Mouse (Mus musculus) embryonic facial prominence, embryonic 15.5 days (tissue): ENCODE data around the gene 2410002F23Rik. TPM values are rescaled to one million over a fixed set of nuclear protein-coding genes. Genes with fewer than 3 reads are reported as not detected.
A peak's percentile ranks its signal among the peaks of the same experiment; 100 is the strongest.
"Not testable (repeated sequence)": the region's sequence is repeated elsewhere in the genome, so short reads cannot be mapped to it uniquely, and the experiment has no call there.

Experiments used
- ATAC-seq: fragments of 200-750 bp; cut with Nextera tagmentation; 2 replicates; pipeline ENCODE4 v1.8.0; 2017; ENCODE audit warnings: low read depth, moderate TSS enrichment; ENCODE audit not compliant: insufficient number of reproducible peaks, low FRiP score, low TSS enrichment
- H3K27ac ChIP-seq: fragments of 300-500 bp; sonication (generic); replicated peaks from 2 replicates; pipeline ENCODE4 v1.5.1; 2015; ENCODE audit warnings: mild to moderate bottlenecking, inconsistent platforms
- H3K27me3 ChIP-seq: fragments of 300-500 bp; sonication (generic); 2 replicates; pipeline ENCODE4 v1.6.1; 2015; ENCODE audit warnings: inconsistent platforms
- H3K36me3 ChIP-seq: fragments of 300-500 bp; sonication (generic); 2 replicates; pipeline ENCODE4 v1.6.1; 2015; ENCODE audit warnings: mild to moderate bottlenecking, inconsistent platforms
- H3K4me1 ChIP-seq: fragments of 300-500 bp; sonication (generic); 2 replicates; pipeline ENCODE4 v1.6.1; 2015; ENCODE audit warnings: inconsistent platforms
- H3K4me2 ChIP-seq: fragments of 300-500 bp; sonication (generic); replicated peaks from 2 replicates; pipeline ENCODE4 v1.6.1; 2015; ENCODE audit warnings: mild to moderate bottlenecking, inconsistent platforms
- H3K4me3 ChIP-seq: fragments of 300-500 bp; sonication (generic); replicated peaks from 2 replicates; pipeline ENCODE4 v1.5.1; 2015; ENCODE audit warnings: mild to moderate bottlenecking, inconsistent platforms
- H3K9ac ChIP-seq: fragments of 300-500 bp; sonication (generic); 2 replicates; pipeline ENCODE4 v1.6.1; 2015; ENCODE audit warnings: inconsistent platforms
- H3K9me3 ChIP-seq: fragments of 300-500 bp; sonication (generic); replicated peaks from 2 replicates; pipeline ENCODE4 v1.6.1; 2016; ENCODE audit warnings: inconsistent platforms
- WGBS: fragments of 180-500 bp; shearing (Covaris S2); methylation state at CpG from one replicate; pipeline ENCODE4 v1.1.7; 2015; 5-methylcytosine and 5-hydroxymethylcytosine counted together
- polyA plus RNA-seq: library from polyadenylated mRNA; unstranded; fragments of >200 nt; fragmentation: Nextera tagmentation; extraction: Ambion mirVana; gene quantifications from 2 replicates; pipeline ENCODE4 v1.2.1, GENCODE M21; 2015

The 2410002F23Rik gene
- polyA plus RNA-seq, 1 experiment from 2014 or later, result 162 TPM

- ATAC-seq, result no peak
- WGBS, result 60% methylated on average over 2 of the region's 2 CpGs
- peaks cover 8% of the 10 kb centered on the region for H3K4me1 ChIP-seq
- no peaks in the 10 kb centered on the region for H3K36me3 ChIP-seq
- no peak overlapping the region for H3K4me3 ChIP-seq
- no peak overlapping the region for H3K27ac ChIP-seq
- no peak overlapping the region for H3K4me2 ChIP-seq
- no peaks in the 10 kb centered on the region for H3K9me3 ChIP-seq
- no peak overlapping the region for H3K9ac ChIP-seq
- H3K27me3 ChIP-seq, result no peaks in the 10 kb centered on the region
Measured at GRCm38 (mm10) chr7:44241163-44241562, 5.4 kb upstream of the 2410002F23Rik start.

- Histone ChIP-seq H3K27me3 (no peaks in the 10 kb centered on the region), H3K4me2 (no peak overlapping the region), H3K4me1 (peaks cover 20% of the 10 kb centered on the region), H3K4me3 (no peak overlapping the region), H3K9me3 (no peaks in the 10 kb centered on the region), H3K9ac (no peak overlapping the region), H3K36me3 (peaks cover 8% of the 10 kb centered on the region; the same call in 1 of the 2 replicates), H3K27ac (no peak overlapping the region)
- no peak for ATAC-seq
- WGBS, result 42% methylated on average over 1 of the region's 1 CpGs
Measured at GRCm38 (mm10) chr7:44244080-44244479, 2.4 kb upstream of the 2410002F23Rik start.

- H3K4me3 ChIP-seq, result peak overlapping the region; percentile 97
- peak overlapping the region; percentile 96 for H3K27ac ChIP-seq
- H3K4me1 ChIP-seq, result peaks cover 34% of the 10 kb centered on the region
- peak overlapping the region; percentile 62 for H3K4me2 ChIP-seq
- no peak for ATAC-seq
- WGBS, result 0% methylated on average over 23 of the region's 23 CpGs
- no peaks in the 10 kb centered on the region for H3K27me3 ChIP-seq
- no peaks in the 10 kb centered on the region for H3K9me3 ChIP-seq
- H3K36me3 ChIP-seq, result peaks cover 28% of the 10 kb centered on the region
- H3K9ac ChIP-seq, result peak overlapping the region; percentile 91
Measured at GRCm38 (mm10) chr7:44246984-44247470, 505 bp downstream of the 2410002F23Rik start.

- Histone ChIP-seq H3K4me2 (peak overlapping the region; percentile 62), H3K36me3 (peaks cover 38% of the 10 kb centered on the region), H3K9me3 (no peaks in the 10 kb centered on the region), H3K9ac (peak overlapping the region; percentile 91; the same call in 1 of the 2 replicates), H3K27ac (no peak overlapping the region), H3K4me3 (peak overlapping the region; percentile 97), H3K27me3 (no peaks in the 10 kb centered on the region), H3K4me1 (peaks cover 34% of the 10 kb centered on the region)
- WGBS, result 86% methylated on average over 2 of the region's 2 CpGs
- ATAC-seq, result no peak
Measured at GRCm38 (mm10) chr7:44247971-44248370, 1.4 kb downstream of the 2410002F23Rik start.

- no peak overlapping the region for H3K4me2 ChIP-seq
- no peaks in the 10 kb centered on the region for H3K9me3 ChIP-seq
- H3K4me1 ChIP-seq, result peaks cover 34% of the 10 kb centered on the region
- no peak overlapping the region for H3K4me3 ChIP-seq
- H3K27me3 ChIP-seq, result no peaks in the 10 kb centered on the region
- no peak for ATAC-seq
- H3K36me3 ChIP-seq, result peaks cover 48% of the 10 kb centered on the region
- WGBS, result 89% methylated on average over 4 of the region's 4 CpGs
- H3K9ac ChIP-seq, result no peak overlapping the region
- no peak overlapping the region for H3K27ac ChIP-seq
Measured at GRCm38 (mm10) chr7:44249248-44249647, 2.7 kb downstream of the 2410002F23Rik start.

- not testable (repeated sequence) for ATAC-seq, H3K4me3 ChIP-seq, H3K9ac ChIP-seq, H3K27ac ChIP-seq, H3K27me3 ChIP-seq, H3K9me3 ChIP-seq, H3K4me2 ChIP-seq
- Histone ChIP-seq H3K4me1 (peaks cover 26% of the 10 kb centered on the region), H3K36me3 (peaks cover 48% of the 10 kb centered on the region)
- WGBS, result 82% methylated on average over 17 of the region's 17 CpGs
Measured at GRCm38 (mm10) chr7:44250732-44251275, 4.3 kb downstream of the 2410002F23Rik start.

GRCm38 (mm10) chr7:44253023-44253616 is 6.6 kb downstream of the 2410002F23Rik start:
- Histone ChIP-seq H3K9ac (no peak overlapping the region; the same call in 1 of the 2 replicates), H3K4me3 (no peak overlapping the region), H3K4me2 (no peak overlapping the region), H3K36me3 (peaks cover 48% of the 10 kb centered on the region), H3K27ac (peak overlapping the region; percentile 34; the same call in 1 of the 2 replicates), H3K9me3 (no peaks in the 10 kb centered on the region), H3K27me3 (no peaks in the 10 kb centered on the region), H3K4me1 (peaks cover 18% of the 10 kb centered on the region; the same call in 1 of the 2 replicates)
- ATAC-seq, result no peak; the same call in 1 of the 2 replicates
- WGBS, result 62% methylated on average over 15 of the region's 15 CpGs

GRCm38 (mm10) chr7:44254930-44255329 is 8.4 kb downstream of the 2410002F23Rik start:
- peaks cover 32% of the 10 kb centered on the region for H3K36me3 ChIP-seq
- no peaks in the 10 kb centered on the region for H3K27me3 ChIP-seq
- H3K9ac ChIP-seq, result no peak overlapping the region
- no peak overlapping the region for H3K27ac ChIP-seq
- H3K4me2 ChIP-seq, result no peak overlapping the region
- H3K9me3 ChIP-seq, result no peaks in the 10 kb centered on the region
- no peak overlapping the region for H3K4me3 ChIP-seq
- ATAC-seq, result no peak
- H3K4me1 ChIP-seq, result peaks cover 6% of the 10 kb centered on the region; the same call in 1 of the 2 replicates
- WGBS, result 69% methylated on average over 6 of the region's 6 CpGs

GRCm38 (mm10) chr7:44257278-44257677 is 10.8 kb downstream of the 2410002F23Rik start, which contains the start of gene Acp4:
Gene Acp4 (minus strand): TSS chr7:44257378.
- no peak within 1 kb of the TSS for H3K9ac ChIP-seq
- H3K36me3 ChIP-seq, result peaks cover 18% of the 10 kb centered on the region
- peaks cover 5% of the 10 kb centered on the region for H3K27me3 ChIP-seq
- 77% methylated on average over 4 of the region's 4 CpGs for WGBS
- H3K9me3 ChIP-seq, result no peaks in the 10 kb centered on the region
- H3K4me1 ChIP-seq, result no peaks in the 10 kb centered on the region
- no peak within 1 kb of the TSS for H3K27ac ChIP-seq
- no peak within 1 kb of the TSS for H3K4me3 ChIP-seq
- no peak within 1 kb of the TSS for H3K4me2 ChIP-seq
- no peak for ATAC-seq

GRCm38 (mm10) chr7:44260410-44260809 is 13.9 kb downstream of the 2410002F23Rik start:
- WGBS, result 64% methylated on average over 6 of the region's 6 CpGs
- Histone ChIP-seq H3K4me1 (peaks cover 5% of the 10 kb centered on the region), H3K9me3 (no peaks in the 10 kb centered on the region), H3K4me2 (no peak overlapping the region), H3K27me3 (peaks cover 9% of the 10 kb centered on the region), H3K9ac (no peak overlapping the region), H3K27ac (no peak overlapping the region), H3K36me3 (no peaks in the 10 kb centered on the region), H3K4me3 (no peak overlapping the region)
- ATAC-seq, result no peak

- no peak for ATAC-seq
Measured at GRCm38 (mm10) chr7:44261147-44261546, 14.6 kb downstream of the 2410002F23Rik start, which contains the start of gene Gm15517. Gene Gm15517 (plus strand): TSS chr7:44261447.

More at GRCm38 (mm10) chr7:44261147-44261546, 14.6 kb downstream of the 2410002F23Rik start, which contains the start of gene Gm15517:
- Histone ChIP-seq H3K4me2 (no peak within 1 kb of the TSS), H3K4me3 (no peak within 1 kb of the TSS), H3K9ac (no peak within 1 kb of the TSS), H3K27me3 (peaks cover 9% of the 10 kb centered on the region), H3K4me1 (peaks cover 5% of the 10 kb centered on the region), H3K27ac (no peak within 1 kb of the TSS), H3K36me3 (no peaks in the 10 kb centered on the region), H3K9me3 (no peaks in the 10 kb centered on the region)
- WGBS, result 51% methylated on average over 5 of the region's 5 CpGs
